Mouse (Mus musculus): ENCODE measurements at regions not wholly inside any gene's neighbourhood (a gene's known extent, or its start where the extent isn't known, plus 50 kb on each side); places are given as distances from the start of the nearest gene placed in this dataset.
A peak's percentile ranks its signal among the peaks of the same experiment; 100 is the strongest.

DNA sequence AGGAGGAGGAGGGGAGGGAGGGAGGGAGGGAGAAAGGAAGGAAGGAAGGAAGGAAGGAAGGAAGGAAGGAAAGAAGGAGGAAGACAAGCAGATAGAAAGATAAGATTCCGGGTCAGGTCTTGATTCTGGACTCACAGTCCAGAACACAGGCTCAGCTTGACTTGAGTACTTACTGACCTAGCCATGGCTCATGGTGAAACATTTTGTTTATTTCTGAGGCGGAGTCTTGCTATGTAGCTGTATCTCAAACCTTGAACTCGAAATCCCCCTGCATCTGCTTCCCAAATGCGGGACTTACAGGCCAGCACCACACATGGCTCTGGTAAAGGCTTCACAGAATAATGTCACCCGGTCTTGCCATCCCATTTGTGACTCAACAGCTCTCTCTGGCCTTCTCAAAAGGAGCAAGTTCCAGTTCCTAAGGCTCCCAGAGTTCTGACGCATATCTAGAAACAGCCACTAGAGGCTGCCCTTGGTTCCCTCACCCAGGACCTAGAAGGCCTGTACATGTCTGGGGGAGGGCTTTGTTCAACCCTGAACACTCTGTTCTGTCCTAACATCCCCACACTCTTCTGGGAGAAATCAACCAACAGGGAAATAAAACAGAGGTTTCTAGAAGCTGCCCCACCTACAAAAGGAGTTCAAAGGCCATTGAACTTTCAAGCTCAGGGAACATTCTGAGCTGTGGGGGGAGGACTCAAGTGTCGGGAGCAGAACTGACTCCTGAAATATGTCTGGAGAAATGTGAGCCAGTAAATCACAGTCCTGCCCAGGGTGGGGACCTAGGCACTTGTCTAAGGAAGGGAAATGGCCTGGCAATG is 56.2 kb upstream of the Akap13 start:
- peak in 1 of 2 experiments; percentile 5 for DNase-seq (ENCODE audit: low read depth in 1 of 2, low spot score in 2 of 2)

DNA sequence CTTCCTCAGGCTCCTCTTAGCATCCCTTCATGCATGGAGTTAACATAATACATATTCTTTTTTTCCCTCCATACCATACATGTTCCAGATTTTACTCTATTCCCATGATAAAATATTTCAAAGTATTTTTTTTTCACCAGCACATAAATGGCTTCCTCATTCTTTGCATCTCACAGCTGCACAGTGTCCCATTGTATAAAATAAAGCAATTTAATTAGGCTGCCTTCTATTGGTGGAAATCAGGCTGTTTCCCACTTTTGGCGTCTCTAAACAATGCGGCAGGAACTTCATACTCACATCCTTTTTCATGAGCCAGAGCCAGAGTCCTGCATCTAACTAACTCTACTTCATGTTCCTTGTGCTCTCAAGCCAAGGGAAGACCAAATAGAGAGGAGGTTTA is 54.9 kb upstream of the Akap13 start:
- DNase-seq (ENCODE audit: low read depth in 1 of 2, low spot score in 2 of 2), result no peak

DNA sequence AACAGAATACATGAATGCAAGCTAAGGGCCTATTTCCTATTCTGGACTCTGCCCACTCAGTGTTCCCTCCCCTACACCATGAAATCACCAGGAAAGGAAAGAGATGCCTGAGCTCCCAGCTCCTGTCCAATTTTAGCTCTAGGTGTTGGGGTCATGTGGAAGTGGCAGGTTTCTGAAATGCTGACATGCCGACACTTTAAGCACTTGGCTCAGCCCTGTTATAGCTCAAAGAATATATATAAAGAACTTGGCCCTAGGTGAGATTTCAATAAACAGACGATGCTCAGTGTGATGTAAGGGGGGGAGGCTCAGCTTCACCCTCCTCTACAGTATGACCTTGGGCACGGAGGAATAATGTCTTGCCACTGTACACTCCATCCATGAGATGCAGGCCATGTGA is 50.4 kb upstream of the Akap13 start:
- no peak for DNase-seq (ENCODE audit: low read depth in 1 of 2, low spot score in 2 of 2)

Data from monocyte, adult 2 months (primary cell).